14 mouse cellular contexts compared by ENCODE assay signal in the genomic region with DNA sequence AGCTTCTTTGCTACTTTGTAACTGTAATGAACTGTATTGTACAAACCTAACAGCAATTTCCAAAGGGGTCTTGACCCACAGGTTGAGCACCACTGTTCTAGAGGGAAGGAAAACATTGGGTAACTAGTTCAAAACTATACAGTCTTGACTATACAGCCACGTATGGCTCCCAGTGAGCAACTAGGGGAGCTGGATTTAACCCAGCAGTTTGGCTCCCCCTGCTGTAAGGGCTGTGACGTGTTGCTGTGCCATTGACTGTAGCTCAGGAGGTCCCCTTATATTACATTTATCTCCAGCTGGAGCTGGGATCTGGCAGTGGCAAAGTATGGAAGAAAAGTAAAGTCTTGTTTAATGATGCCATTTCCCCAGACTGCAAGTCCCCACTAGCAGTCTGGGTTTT. TPM values are rescaled to one million over a fixed set of nuclear protein-coding genes. Genes with fewer than 3 reads are reported as not detected.
DNase-seq lines count a peak whose midpoint lies in the region; ATAC-seq and TF ChIP-seq lines count a peak whose summit lies in the region.
"Had no signal": no experiment of that assay in that cellular context is flagged by ENCODE, and none has a peak within 500 bp of the region (broad histone marks: within the 10 kb centered on the region; RNA-seq: fewer than 3 reads in every experiment).

No protein-coding gene starts in this region.

- TF ChIP-seq CTCF in MEL (IDR thresholded peaks at IDR 0.05 in 2 of 3, conservative IDR thresholded peaks at IDR 0.05 in 1 of 3; ENCODE audit: control insufficient read depth in 1 of 3, insufficient read depth in 1 of 3, low read depth in 2 of 3, low read length in 3 of 3, poor library complexity in 1 of 3, severe bottlenecking in 1 of 3): peak; percentile 31 to 55 (median 46); a peak in 5 of 6 replicates

- H3K9ac ChIP-seq in kidney, embryonic 16.5 days (replicated peaks; ENCODE audit: low read length): no peak overlapping the region
- H3K9ac ChIP-seq in MEL (ENCODE audit: control insufficient read depth, low read depth, low read length, poor library complexity, severe bottlenecking): no peak overlapping the region
- H3K9ac ChIP-seq: heart, embryonic 15.5 days; limb, embryonic 15.5 days; stomach, embryonic 15.5 days had no signal

- H3K36me3 ChIP-seq in kidney, embryonic 16.5 days (ENCODE audit: insufficient read depth, low read length): no peaks in the 10 kb centered on the region
- peaks cover 0 to 10% of the 10 kb centered on the region in 2 experiments; a peak in 2 of 4 replicates for H3K36me3 ChIP-seq in MEL (ENCODE audit: control insufficient read depth in 1 of 2, insufficient read depth in 2 of 2, low read length in 2 of 2)
- H3K36me3 ChIP-seq: heart, embryonic 15.5 days; limb, embryonic 15.5 days; stomach, embryonic 15.5 days had no signal

- no peak for TF ChIP-seq EP300 in MEL (IDR thresholded peaks at IDR 0.05; ENCODE audit: low read depth in 1 of 2, low read length in 2 of 2)

- no peak; the same call in 1 of the 2 replicates for TF ChIP-seq RAD21 in MEL (IDR thresholded peaks at IDR 0.05; ENCODE audit: low read depth, low read length)

- peaks cover 3% of the 10 kb centered on the region for H3K79me2 ChIP-seq in MEL (ENCODE audit: control insufficient read depth, insufficient read depth, low read length, poor library complexity)

- no peak for TF ChIP-seq POLR2A in MEL (IDR thresholded peaks at IDR 0.05; ENCODE audit: control insufficient read depth in 1 of 2, insufficient read depth in 1 of 2, low read depth in 1 of 2, low read length in 2 of 2, poor library complexity in 1 of 2)

- H3K9me3 ChIP-seq in kidney, embryonic 16.5 days (ENCODE audit: low read length): no peaks in the 10 kb centered on the region
- no peaks in the 10 kb centered on the region for H3K9me3 ChIP-seq in MEL (replicated peaks; ENCODE audit: insufficient read depth, low read length)
- H3K9me3 ChIP-seq: heart, embryonic 15.5 days; limb, embryonic 15.5 days; stomach, embryonic 15.5 days had no signal

- H3K27me3 ChIP-seq in kidney, embryonic 16.5 days (ENCODE audit: insufficient read depth, low read length): no peaks in the 10 kb centered on the region
- no peaks in the 10 kb centered on the region for H3K27me3 ChIP-seq in MEL (ENCODE audit: control insufficient read depth in 1 of 2, insufficient read depth in 2 of 2, low read length in 2 of 2)
- H3K27me3 ChIP-seq: heart, embryonic 15.5 days; limb, embryonic 15.5 days; stomach, embryonic 15.5 days had no signal

- peak; percentile 43 for DNase-seq in kidney, adult 9 months
- DNase-seq in A20 (ENCODE audit: low read depth, low spot score) (peak; percentile 46), MEL (ENCODE audit: low read depth, low spot score) (peak; percentile 46)
- peak; percentile 9 for DNase-seq in lung, postnatal 10 days
- no peak for DNase-seq in cerebellum, adult 18-20 months
- DNase-seq in right cerebral cortex, postnatal 14 days: no peak
- DNase-seq: kidney, postnatal 14 days had no signal

- no peaks in the 10 kb centered on the region for H3K4me1 ChIP-seq in kidney, embryonic 16.5 days (ENCODE audit: insufficient read depth, low read length)
- peaks cover 4 to 16% of the 10 kb centered on the region in 2 experiments for H3K4me1 ChIP-seq in MEL (ENCODE audit: control insufficient read depth in 1 of 2, insufficient read depth in 2 of 2, low read length in 2 of 2)

- no peak overlapping the region for H3K27ac ChIP-seq in kidney, embryonic 16.5 days (ENCODE audit: low read length)
- H3K27ac ChIP-seq in MEL (ENCODE audit: control insufficient read depth, low read depth, low read length): no peak overlapping the region
- H3K27ac ChIP-seq: heart, embryonic 15.5 days; limb, embryonic 15.5 days; stomach, embryonic 15.5 days had no signal

- no peak overlapping the region for H3K4me2 ChIP-seq in kidney, embryonic 16.5 days (replicated peaks; ENCODE audit: low read depth, low read length)
- H3K4me2 ChIP-seq: heart, embryonic 15.5 days; limb, embryonic 15.5 days; stomach, embryonic 15.5 days had no signal

- no peak overlapping the region for H3K4me3 ChIP-seq in kidney, embryonic 16.5 days (ENCODE audit: low read length)
- H3K4me3 ChIP-seq in MEL (ENCODE audit: control insufficient read depth in 1 of 2, insufficient read depth in 1 of 2, low read depth in 2 of 2, low read length in 2 of 2): no peak overlapping the region
- H3K4me3 ChIP-seq: heart, embryonic 15.5 days; limb, embryonic 15.5 days; stomach, embryonic 15.5 days had no signal

- no peak for ATAC-seq in kidney, embryonic 16.5 days (ENCODE audit: low FRiP score, low TSS enrichment)
- ATAC-seq: forebrain, embryonic 14.5 days had no signal

- WGBS in kidney, embryonic 16.5 days: 31% methylated on average over 2 of the region's 2 CpGs

TF ChIP-seq in MEL, 35 proteins besides CTCF, POLR2A, EP300 and RAD21:
- TF ChIP-seq ZC3H11A (IDR thresholded peaks at IDR 0.05; ENCODE audit: low read depth, low read length) (no peak), MAZ (IDR thresholded peaks at IDR 0.05; ENCODE audit: low read depth, low read length) (no peak), SMC3 (IDR thresholded peaks at IDR 0.05; ENCODE audit: low read depth, low read length) (peak; percentile 30)

RNA-seq across cellular contexts. Expression of gene Dis3l2, which starts 4.9 kb away (rescaled TPM):
- 30.8 and 33.1 TPM in 2 replicates for polyA plus RNA-seq in kidney, embryonic 16.5 days (2015; fragmentation: Nextera tagmentation; extraction: Ambion mirVana)
- 17.3 and 17.9 TPM in 2 replicates for total RNA-seq in MEL (2012; rRNA removed)
- 10 to 100 TPM in 1 of 2 experiments, not detected in 1; 16.9 TPM for polyA plus RNA-seq in MEL (2012; ENCODE audit: insufficient read depth in 1 of 2, insufficient read length in 2 of 2, low read depth in 1 of 2, low replicate concordance in 2 of 2, missing spikeins in 1 of 2)

RNA-seq across cellular contexts. Expression of gene Nppc, which starts 28.4 kb away (rescaled TPM):
- 3.0 and 3.6 TPM in 2 replicates for polyA plus RNA-seq in kidney, embryonic 16.5 days (2015; fragmentation: Nextera tagmentation; extraction: Ambion mirVana)
- total RNA-seq in MEL (2012; rRNA removed): not detected in 2 replicates
- not detected for polyA plus RNA-seq in MEL (2012; ENCODE audit: insufficient read depth in 1 of 2, insufficient read length in 2 of 2, low read depth in 1 of 2, low replicate concordance in 2 of 2, missing spikeins in 1 of 2)
- total RNA-seq: common myeloid progenitor, adult 5-6 weeks; monocyte, adult 5-6 weeks had no signal

Comparison
In these comparisons a context has a peak if more than half of its experiments do, and no peak if none do; other contexts are left out.
1. DNase-seq: peak in kidney, adult 9 months (single experiment), A20 (single experiment), MEL (single experiment) and lung, postnatal 10 days (single experiment); none in cerebellum, adult 18-20 months (0 of 2) and right cerebral cortex, postnatal 14 days (single experiment).